Mouse (Mus musculus) hindbrain, embryonic 11.5 days (tissue): Measurements from ENCODE around the gene Zbtb20. TPM values are rescaled to one million over a fixed set of nuclear protein-coding genes. Genes with fewer than 3 reads are reported as not detected.
A peak's percentile ranks its signal among the peaks of the same experiment; 100 is the strongest.

Experiments used
- ATAC-seq: fragments of 200-750 bp; cut with Nextera tagmentation; 2 replicates; pipeline ENCODE4 v1.8.0; 2017; ENCODE audit warnings: mild to moderate bottlenecking, moderate TSS enrichment, moderate library complexity; ENCODE audit not compliant: low FRiP score
- DNase-seq: peaks from one replicate; pipeline ENCODE4 v3.0.0-alpha.2; 2015; ENCODE audit warnings: low spot score
- H3K27ac ChIP-seq: fragments of 300-500 bp; sonication (generic); 2 replicates; pipeline ENCODE4 v1.5.1; 2014; ENCODE audit warnings: mild to moderate bottlenecking, low read depth, low read length
- H3K27me3 ChIP-seq: fragments of 300-500 bp; sonication (generic); 2 replicates; pipeline ENCODE4 v1.6.1; 2014; ENCODE audit warnings: mild to moderate bottlenecking, low read length, moderate library complexity, mixed read lengths; ENCODE audit not compliant: control insufficient read depth, insufficient read depth
- H3K36me3 ChIP-seq: fragments of 300-500 bp; sonication (generic); 2 replicates; pipeline ENCODE4 v1.6.1; 2014; ENCODE audit warnings: mild to moderate bottlenecking, low read length, moderate library complexity, mixed read lengths; ENCODE audit not compliant: control insufficient read depth, insufficient read depth
- H3K4me1 ChIP-seq: fragments of 300-500 bp; sonication (generic); replicated peaks from 2 replicates; pipeline ENCODE4 v1.6.1; 2014; ENCODE audit warnings: low read length, mixed read lengths; ENCODE audit not compliant: control insufficient read depth, insufficient read depth
- H3K4me2 ChIP-seq: fragments of 300-500 bp; sonication (generic); replicated peaks from 2 replicates; pipeline ENCODE4 v1.6.1; 2014; ENCODE audit warnings: mild to moderate bottlenecking, low read depth, low read length
- H3K4me3 ChIP-seq: fragments of 300-500 bp; sonication (generic); 2 replicates; pipeline ENCODE4 v1.5.1; 2014; ENCODE audit warnings: low read depth, low read length
- H3K9ac ChIP-seq: fragments of 300-500 bp; sonication (generic); 2 replicates; pipeline ENCODE4 v1.6.1; 2014; ENCODE audit warnings: low read depth, low read length
- H3K9me3 ChIP-seq: fragments of 300-500 bp; sonication (generic); 2 replicates; pipeline ENCODE4 v1.6.1; 2016; ENCODE audit warnings: low read length; ENCODE audit not compliant: control insufficient read depth
- WGBS: fragments of 180-500 bp; shearing (Covaris S2); extraction: QIAGEN DNeasy Blood & Tissue Kit; methylation state at CpG from one replicate; pipeline ENCODE4 v1.1.7; 2014; 5-methylcytosine and 5-hydroxymethylcytosine counted together
- polyA plus RNA-seq: library from polyadenylated mRNA; unstranded; fragments of >200 nt; fragmentation: Nextera tagmentation; extraction: Ambion mirVana; gene quantifications from 2 replicates; pipeline ENCODE4 v1.2.1, GENCODE M21; 2014

The Zbtb20 gene
- polyA plus RNA-seq, 1 experiment from 2014 or later = 64.1 TPM

DNA sequence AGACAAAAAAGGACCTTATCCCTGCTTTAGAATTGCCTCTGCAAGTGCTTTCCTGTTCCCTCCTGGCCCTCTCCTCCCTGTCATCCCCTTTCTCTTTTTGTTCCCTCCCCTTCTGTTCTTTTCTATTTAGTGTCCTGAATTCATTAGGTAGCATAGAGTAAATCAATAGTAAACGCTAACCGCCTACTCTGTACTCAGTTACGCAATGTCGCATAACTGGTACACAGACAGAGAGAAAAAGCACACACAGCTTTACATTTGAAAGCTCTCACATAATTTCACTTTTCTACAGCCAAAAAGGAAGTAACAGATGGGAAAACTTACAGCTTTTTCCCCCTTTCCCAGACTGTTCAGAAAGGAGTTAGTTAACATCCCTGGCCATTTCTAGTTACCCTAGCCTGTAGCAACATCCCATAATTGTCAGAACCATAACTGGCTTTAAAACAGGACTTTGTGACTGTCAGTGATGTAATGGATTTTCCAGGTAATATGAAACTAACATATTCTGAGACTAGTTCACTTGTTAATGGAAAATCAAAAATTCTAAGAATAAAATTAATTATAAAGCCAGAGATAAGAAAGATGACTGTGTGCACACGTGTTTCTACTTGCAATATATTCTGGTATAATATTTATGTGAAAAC is 422.4 kb downstream of the Zbtb20 start:
- 56% methylated on average over 5 of the region's 5 CpGs for WGBS
- H3K4me3 ChIP-seq = no peak overlapping the region
- H3K4me2 ChIP-seq = no peak overlapping the region
- H3K27ac ChIP-seq = no peak overlapping the region
- H3K4me1 ChIP-seq = no peaks in the 10 kb centered on the region
- H3K36me3 ChIP-seq = no peaks in the 10 kb centered on the region
- H3K27me3 ChIP-seq = no peaks in the 10 kb centered on the region
- H3K9me3 ChIP-seq = no peaks in the 10 kb centered on the region
- no peak overlapping the region for H3K9ac ChIP-seq
- ATAC-seq = no peak
- DNase-seq = no peak

DNA sequence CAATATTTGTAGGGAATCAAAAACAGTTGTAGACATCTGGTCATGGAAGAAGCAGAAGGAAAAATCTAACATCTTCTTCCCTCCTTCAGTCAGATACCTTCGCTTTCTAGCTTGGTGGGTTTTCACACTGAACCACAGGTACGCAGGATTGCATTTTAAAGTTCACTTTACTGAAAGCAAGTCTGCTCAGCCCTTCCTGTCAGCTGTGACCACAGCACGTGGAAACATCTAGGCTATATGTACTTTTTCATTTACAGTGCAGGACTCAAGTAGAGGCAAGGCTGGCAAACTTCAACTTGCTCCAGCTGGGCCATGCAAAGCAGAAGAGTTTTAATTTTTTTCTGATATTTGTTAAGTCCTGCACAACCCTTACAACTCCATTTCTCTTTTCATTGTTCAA is 424.7 kb downstream of the Zbtb20 start:
- 88% methylated on average over 3 of the region's 3 CpGs for WGBS
- H3K27me3 ChIP-seq = no peaks in the 10 kb centered on the region
- no peak overlapping the region for H3K4me3 ChIP-seq
- DNase-seq (no peak), ATAC-seq (no peak)
- H3K36me3 ChIP-seq = no peaks in the 10 kb centered on the region
- H3K4me1 ChIP-seq = no peaks in the 10 kb centered on the region
- no peaks in the 10 kb centered on the region for H3K9me3 ChIP-seq
- no peak overlapping the region for H3K4me2 ChIP-seq
- no peak overlapping the region for H3K9ac ChIP-seq
- no peak overlapping the region for H3K27ac ChIP-seq

DNA sequence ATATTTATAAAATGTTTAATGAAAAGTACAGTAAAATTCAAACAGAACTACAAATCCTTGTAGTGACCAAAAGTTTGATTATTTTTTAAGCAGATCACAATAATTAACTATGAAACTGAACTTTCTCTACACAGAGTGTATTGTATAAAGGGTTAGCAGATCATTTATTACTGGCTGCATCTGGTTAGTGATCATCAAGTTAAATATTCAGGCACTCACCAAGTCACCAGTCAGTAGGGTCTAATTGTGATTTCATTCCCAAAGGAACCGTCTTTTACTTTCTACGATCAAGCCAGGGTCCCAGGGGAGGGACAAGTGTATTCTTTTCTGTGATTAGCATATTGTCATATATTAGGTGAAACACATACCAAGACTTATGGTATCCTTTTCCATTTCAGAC is 426.5 kb downstream of the Zbtb20 start:
- Histone ChIP-seq H3K27ac (no peak overlapping the region), H3K27me3 (no peaks in the 10 kb centered on the region), H3K9ac (no peak overlapping the region), H3K36me3 (no peaks in the 10 kb centered on the region), H3K4me1 (no peaks in the 10 kb centered on the region), H3K4me2 (no peak overlapping the region), H3K9me3 (no peaks in the 10 kb centered on the region), H3K4me3 (no peak overlapping the region)
- no peak for DNase-seq
- whole genome bisulfite sequencing = 73% methylated on average over 2 of the region's 2 CpGs
- no peak for ATAC-seq

DNA sequence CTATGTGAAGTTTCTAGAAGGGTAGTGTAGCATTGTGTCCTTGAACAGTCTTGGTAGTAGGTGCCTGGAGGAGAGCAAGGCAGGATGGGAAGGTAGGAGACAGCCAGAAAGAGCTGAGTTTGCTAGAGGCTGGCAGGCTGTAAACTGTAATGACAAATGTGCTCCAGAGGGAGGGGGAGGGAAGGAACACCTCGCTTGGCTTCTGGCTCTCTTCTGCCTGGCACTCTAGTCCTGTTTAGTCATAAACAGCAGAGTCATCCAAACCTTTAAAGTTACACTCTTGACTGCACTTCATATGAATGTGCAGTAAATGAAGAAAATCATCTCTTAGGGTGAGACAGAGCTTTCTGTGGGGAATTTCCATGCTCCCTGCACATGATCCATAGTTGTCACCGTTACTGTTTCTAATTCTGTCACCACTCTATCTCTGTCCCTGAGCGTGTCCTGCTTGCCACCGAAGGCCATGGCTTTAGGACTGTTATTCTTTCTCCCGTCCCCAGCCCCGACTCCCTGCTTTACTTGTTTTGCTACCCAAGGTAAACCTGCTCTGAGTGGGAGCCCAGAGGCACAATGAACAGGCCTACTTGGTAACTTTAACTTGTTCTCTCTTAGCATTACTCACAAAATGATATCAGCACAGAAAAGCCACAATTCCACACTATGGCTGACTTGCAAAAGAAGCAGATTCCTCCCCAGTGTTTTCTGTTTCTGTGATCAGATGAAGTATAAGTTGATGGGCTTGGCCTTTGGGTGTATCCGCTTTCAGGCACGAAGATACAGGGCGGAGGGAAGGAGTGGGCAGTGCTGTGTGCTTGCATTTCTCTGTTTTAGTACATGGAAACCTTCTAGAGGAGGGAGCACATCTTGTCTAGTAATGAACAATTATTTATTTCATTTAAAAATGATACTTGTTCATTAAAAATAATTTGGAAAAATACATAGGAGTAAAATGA is 427.8 kb downstream of the Zbtb20 start:
- no peak overlapping the region for H3K4me3 ChIP-seq
- no peak overlapping the region for H3K9ac ChIP-seq
- H3K4me1 ChIP-seq = no peaks in the 10 kb centered on the region
- H3K27me3 ChIP-seq = no peaks in the 10 kb centered on the region
- WGBS = 62% methylated on average over 9 of the region's 9 CpGs
- H3K36me3 ChIP-seq = no peaks in the 10 kb centered on the region
- no peak for ATAC-seq
- no peak for DNase-seq
- no peak overlapping the region for H3K27ac ChIP-seq
- no peak overlapping the region for H3K4me2 ChIP-seq
- H3K9me3 ChIP-seq = no peaks in the 10 kb centered on the region

DNA sequence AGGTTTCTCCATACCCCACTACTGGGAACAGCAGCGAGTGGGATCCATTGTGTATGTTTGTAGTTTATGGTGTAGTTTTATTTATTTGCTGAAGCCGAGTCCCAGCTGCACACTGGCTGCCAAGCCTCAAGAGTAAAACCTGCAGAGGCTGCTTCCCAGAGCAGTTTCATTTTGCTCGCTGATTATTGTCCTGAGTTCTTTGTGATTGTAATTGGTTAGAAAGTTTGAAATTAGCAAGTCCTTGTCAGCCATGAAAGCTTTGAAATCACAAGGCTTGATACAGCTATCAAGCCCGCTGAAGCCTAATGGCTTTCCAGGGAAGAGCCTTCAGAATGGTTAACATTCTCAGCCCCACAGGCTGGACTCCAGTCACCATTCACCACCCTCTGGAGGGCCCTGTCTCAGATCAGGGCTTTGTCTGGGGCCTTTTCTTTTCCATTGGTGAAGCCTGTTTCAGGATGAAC is 434.3 kb downstream of the Zbtb20 start:
- ATAC-seq (peak; percentile 90), DNase-seq (peak; percentile 41)
- Histone ChIP-seq H3K4me3 (no peak overlapping the region), H3K36me3 (no peaks in the 10 kb centered on the region), H3K9ac (no peak overlapping the region), H3K4me2 (no peak overlapping the region), H3K4me1 (no peaks in the 10 kb centered on the region), H3K27ac (0 out of 2 replicates have a peak overlapping the region, but pooled peaks have one; percentile 1), H3K9me3 (no peaks in the 10 kb centered on the region), H3K27me3 (no peaks in the 10 kb centered on the region)
- 31% methylated on average over 4 of the region's 4 CpGs for WGBS

DNA sequence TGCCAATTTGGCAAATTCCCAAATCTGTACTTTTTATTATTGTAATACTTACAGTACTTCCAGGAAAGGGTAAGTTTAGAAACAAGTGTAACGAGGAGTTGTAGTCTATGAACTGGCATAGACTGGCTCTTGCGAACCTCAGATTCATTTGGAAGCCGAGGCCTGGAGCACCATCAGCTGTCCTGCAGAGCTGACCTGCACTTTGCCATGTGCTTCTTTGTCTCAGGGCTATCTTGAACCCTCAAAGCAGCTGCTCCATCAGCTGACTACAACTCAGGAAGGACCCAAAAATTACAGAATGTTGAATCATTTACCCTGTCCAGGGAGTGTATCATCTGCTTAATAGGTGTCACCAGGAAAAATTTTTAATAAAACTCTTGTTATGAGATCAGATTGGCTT is 448.3 kb downstream of the Zbtb20 start:
- H3K4me3 ChIP-seq = no peak overlapping the region
- DNase-seq = no peak
- no peak overlapping the region for H3K27ac ChIP-seq
- H3K9me3 ChIP-seq = no peaks in the 10 kb centered on the region
- no peaks in the 10 kb centered on the region for H3K4me1 ChIP-seq
- H3K4me2 ChIP-seq = no peak overlapping the region
- no peak overlapping the region for H3K9ac ChIP-seq
- no peaks in the 10 kb centered on the region for H3K36me3 ChIP-seq
- whole genome bisulfite sequencing = 85% methylated on average over 3 of the region's 3 CpGs
- no peaks in the 10 kb centered on the region for H3K27me3 ChIP-seq
- ATAC-seq = no peak

DNA sequence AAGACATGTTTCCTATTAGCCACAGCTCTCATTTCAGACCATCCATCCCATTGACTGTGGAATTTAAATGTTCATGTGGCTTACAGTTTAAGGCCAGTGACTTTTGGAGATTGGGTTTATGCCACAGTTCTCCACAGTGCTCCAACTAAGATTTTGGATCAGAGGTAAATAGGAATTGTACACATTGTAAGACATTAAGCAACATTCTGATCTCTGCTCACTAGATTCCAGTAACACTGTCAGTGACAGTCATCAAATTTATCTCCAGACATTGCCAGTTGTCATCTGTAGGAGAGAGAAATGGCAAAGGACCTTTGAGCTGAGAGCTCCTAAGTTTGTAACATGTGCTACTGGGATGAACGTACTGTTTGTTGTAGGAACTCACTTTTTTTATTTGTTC is 452.5 kb downstream of the Zbtb20 start:
- Histone ChIP-seq H3K27me3 (no peaks in the 10 kb centered on the region), H3K4me1 (no peaks in the 10 kb centered on the region), H3K9me3 (no peaks in the 10 kb centered on the region), H3K27ac (no peak overlapping the region), H3K36me3 (no peaks in the 10 kb centered on the region), H3K4me3 (no peak overlapping the region), H3K9ac (no peak overlapping the region), H3K4me2 (no peak overlapping the region)
- WGBS = 90% methylated on average over 1 of the region's 1 CpGs
- DNase-seq (no peak), ATAC-seq (no peak)

DNA sequence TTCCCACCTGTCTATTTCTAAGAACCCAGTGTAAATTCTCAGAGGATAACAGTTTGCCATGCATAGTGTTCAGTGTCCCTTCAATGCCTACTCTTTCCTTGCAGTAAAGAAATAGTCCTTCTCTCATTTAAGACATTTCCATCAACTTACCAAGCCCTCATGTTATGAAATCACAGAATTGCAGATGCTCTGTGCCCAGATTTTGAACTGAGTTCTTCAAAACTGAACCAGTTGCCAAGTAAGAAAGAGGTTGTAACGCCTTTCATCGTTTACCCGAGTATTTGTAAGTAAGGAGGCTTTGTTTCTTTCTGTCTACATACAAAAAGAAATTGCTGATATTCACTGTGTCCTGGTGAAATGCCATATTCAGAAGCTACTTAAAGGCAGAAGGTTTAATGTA is 454.5 kb downstream of the Zbtb20 start:
- no peak overlapping the region for H3K27ac ChIP-seq
- no peak overlapping the region for H3K4me3 ChIP-seq
- DNase-seq (no peak), ATAC-seq (no peak)
- H3K27me3 ChIP-seq = no peaks in the 10 kb centered on the region
- 92% methylated on average over 3 of the region's 3 CpGs for WGBS
- H3K4me2 ChIP-seq = no peak overlapping the region
- no peak overlapping the region for H3K9ac ChIP-seq
- no peaks in the 10 kb centered on the region for H3K4me1 ChIP-seq
- H3K36me3 ChIP-seq = no peaks in the 10 kb centered on the region
- no peaks in the 10 kb centered on the region for H3K9me3 ChIP-seq

DNA sequence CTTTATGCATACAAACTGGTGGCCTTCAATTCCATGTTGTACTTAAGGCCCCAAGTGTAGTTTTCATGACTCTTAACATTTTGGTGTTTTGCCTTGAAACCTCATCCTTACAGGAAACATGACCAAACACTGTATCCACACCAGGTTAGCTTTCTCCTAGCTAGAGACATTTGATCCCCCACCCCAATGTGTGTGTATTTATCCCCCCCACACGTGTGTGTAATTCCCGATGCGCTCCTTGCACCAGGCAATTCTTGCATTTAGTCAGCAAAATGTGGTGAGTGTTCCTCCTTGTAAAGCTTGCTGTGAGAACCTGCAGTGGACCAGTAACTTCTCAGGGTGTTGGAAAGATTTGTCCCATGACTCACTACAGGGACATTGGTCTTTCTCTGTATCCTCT is 455.8 kb downstream of the Zbtb20 start:
- no peaks in the 10 kb centered on the region for H3K4me1 ChIP-seq
- WGBS = 90% methylated on average over 3 of the region's 3 CpGs
- no peak overlapping the region for H3K4me3 ChIP-seq
- no peak overlapping the region for H3K9ac ChIP-seq
- no peaks in the 10 kb centered on the region for H3K9me3 ChIP-seq
- H3K27ac ChIP-seq = no peak overlapping the region
- DNase-seq (no peak), ATAC-seq (no peak)
- H3K27me3 ChIP-seq = no peaks in the 10 kb centered on the region
- no peak overlapping the region for H3K4me2 ChIP-seq
- H3K36me3 ChIP-seq = no peaks in the 10 kb centered on the region
